Mouse (Mus musculus): ENCODE results near the gene Gpalpp1. TPM values are rescaled to one million over a fixed set of nuclear protein-coding genes. Genes with fewer than 3 reads are reported as not detected.

The Gpalpp1 gene
- polyA plus RNA-seq, 1 experiment, result 8.3 TPM

- Histone ChIP-seq H3K4me3 (ENCODE audit: insufficient read depth, low read depth, low read length) (no peak overlapping the region), H3K27ac (replicated peaks; ENCODE audit: low read depth, low read length) (no peak overlapping the region), H3K4me1 (ENCODE audit: control insufficient read depth, insufficient read depth, insufficient read length, low read length) (no peaks in the 10 kb centered on the region)
These were observed 36.4 kb downstream of the Gpalpp1 start for GRCm38 (mm10) chr14:76074206-76074605.

- Histone ChIP-seq H3K4me3 (ENCODE audit: insufficient read depth, low read depth, low read length) (no peak overlapping the region), H3K4me1 (ENCODE audit: control insufficient read depth, insufficient read depth, insufficient read length, low read length) (no peaks in the 10 kb centered on the region), H3K27ac (replicated peaks; ENCODE audit: low read depth, low read length) (no peak overlapping the region)
These were observed 37.9 kb downstream of the Gpalpp1 start for GRCm38 (mm10) chr14:76072626-76073025.

- H3K4me3 ChIP-seq (ENCODE audit: insufficient read depth, low read depth, low read length), result no peak overlapping the region
- no peak overlapping the region for H3K27ac ChIP-seq (replicated peaks; ENCODE audit: low read depth, low read length)
- H3K4me1 ChIP-seq (ENCODE audit: control insufficient read depth, insufficient read depth, insufficient read length, low read length), result no peaks in the 10 kb centered on the region
These were observed 41.3 kb downstream of the Gpalpp1 start for GRCm38 (mm10) chr14:76069296-76069695.

GRCm38 (mm10) chr14:76068296-76068695 lies 42.3 kb downstream of the Gpalpp1 start:
- Histone ChIP-seq H3K4me3 (ENCODE audit: insufficient read depth, low read depth, low read length) (no peak overlapping the region), H3K27ac (replicated peaks; ENCODE audit: low read depth, low read length) (no peak overlapping the region), H3K4me1 (ENCODE audit: control insufficient read depth, insufficient read depth, insufficient read length, low read length) (no peaks in the 10 kb centered on the region)

GRCm38 (mm10) chr14:76067237-76067636 lies 43.3 kb downstream of the Gpalpp1 start:
- H3K4me3 ChIP-seq (ENCODE audit: insufficient read depth, low read depth, low read length), result no peak overlapping the region
- no peak overlapping the region for H3K27ac ChIP-seq (replicated peaks; ENCODE audit: low read depth, low read length)
- H3K4me1 ChIP-seq (ENCODE audit: control insufficient read depth, insufficient read depth, insufficient read length, low read length), result no peaks in the 10 kb centered on the region

- Histone ChIP-seq H3K27ac (replicated peaks; ENCODE audit: low read depth, low read length) (no peak overlapping the region), H3K4me1 (ENCODE audit: control insufficient read depth, insufficient read depth, insufficient read length, low read length) (no peaks in the 10 kb centered on the region), H3K4me3 (ENCODE audit: insufficient read depth, low read depth, low read length) (no peak overlapping the region)
These were observed 51.1 kb downstream of the Gpalpp1 start for GRCm38 (mm10) chr14:76059441-76059840.

GRCm38 (mm10) chr14:76053726-76054125 lies 56.8 kb downstream of the Gpalpp1 start:
- no peak overlapping the region for H3K27ac ChIP-seq (replicated peaks; ENCODE audit: low read depth, low read length)
- no peak overlapping the region for H3K4me3 ChIP-seq (ENCODE audit: insufficient read depth, low read depth, low read length)
- H3K4me1 ChIP-seq (ENCODE audit: control insufficient read depth, insufficient read depth, insufficient read length, low read length), result no peaks in the 10 kb centered on the region

GRCm38 (mm10) chr14:76051966-76052365 lies 58.6 kb downstream of the Gpalpp1 start:
- H3K4me3 ChIP-seq (ENCODE audit: insufficient read depth, low read depth, low read length), result no peak overlapping the region
- H3K4me1 ChIP-seq (ENCODE audit: control insufficient read depth, insufficient read depth, insufficient read length, low read length), result no peaks in the 10 kb centered on the region
- H3K27ac ChIP-seq (replicated peaks; ENCODE audit: low read depth, low read length), result no peak overlapping the region

GRCm38 (mm10) chr14:76045767-76046166 lies 64.8 kb downstream of the Gpalpp1 start:
- no peaks in the 10 kb centered on the region for H3K4me1 ChIP-seq (ENCODE audit: control insufficient read depth, insufficient read depth, insufficient read length, low read length)
- H3K27ac ChIP-seq (replicated peaks; ENCODE audit: low read depth, low read length), result no peak overlapping the region
- no peak overlapping the region for H3K4me3 ChIP-seq (ENCODE audit: insufficient read depth, low read depth, low read length)

- Histone ChIP-seq H3K4me1 (ENCODE audit: control insufficient read depth, insufficient read depth, insufficient read length, low read length) (no peaks in the 10 kb centered on the region), H3K27ac (replicated peaks; ENCODE audit: low read depth, low read length) (no peak overlapping the region), H3K4me3 (ENCODE audit: insufficient read depth, low read depth, low read length) (no peak overlapping the region)
These were observed 66.4 kb downstream of the Gpalpp1 start for GRCm38 (mm10) chr14:76044164-76044557.

- no peak overlapping the region for H3K27ac ChIP-seq (replicated peaks; ENCODE audit: low read depth, low read length)
- H3K4me3 ChIP-seq (ENCODE audit: insufficient read depth, low read depth, low read length), result no peak overlapping the region
- H3K4me1 ChIP-seq (ENCODE audit: control insufficient read depth, insufficient read depth, insufficient read length, low read length), result no peaks in the 10 kb centered on the region
These were observed 67.1 kb downstream of the Gpalpp1 start for GRCm38 (mm10) chr14:76043251-76044163.

Other genes starting within 250 kb of the Gpalpp1 start
- gene Kctd4, start 155.8 kb downstream of the Gpalpp1 start, polyA plus RNA-seq (2012; ENCODE audit: insufficient read depth, insufficient read length, missing spikeins), result not detected in 2 replicates
- gene Gtf2f2, start 99.9 kb downstream of the Gpalpp1 start, polyA plus RNA-seq (2012; ENCODE audit: insufficient read depth, insufficient read length, missing spikeins), result 12.4 and 16.3 TPM in 2 replicates
- gene Nufip1, start 131 bp upstream of the Gpalpp1 start, polyA plus RNA-seq (2012; ENCODE audit: insufficient read depth, insufficient read length, missing spikeins), result 2.3 and 2.5 TPM in 2 replicates